Mouse (Mus musculus) fibroblast of lung, adult 2 months (primary cell): ENCODE measurements around the gene Ttc23.

Experiments
- DNase-seq: peaks from one replicate; pipeline ENCODE4 v3.0.0-alpha.2; 2011; ENCODE audit warnings: low read depth

Ttc23 gene

DNA sequence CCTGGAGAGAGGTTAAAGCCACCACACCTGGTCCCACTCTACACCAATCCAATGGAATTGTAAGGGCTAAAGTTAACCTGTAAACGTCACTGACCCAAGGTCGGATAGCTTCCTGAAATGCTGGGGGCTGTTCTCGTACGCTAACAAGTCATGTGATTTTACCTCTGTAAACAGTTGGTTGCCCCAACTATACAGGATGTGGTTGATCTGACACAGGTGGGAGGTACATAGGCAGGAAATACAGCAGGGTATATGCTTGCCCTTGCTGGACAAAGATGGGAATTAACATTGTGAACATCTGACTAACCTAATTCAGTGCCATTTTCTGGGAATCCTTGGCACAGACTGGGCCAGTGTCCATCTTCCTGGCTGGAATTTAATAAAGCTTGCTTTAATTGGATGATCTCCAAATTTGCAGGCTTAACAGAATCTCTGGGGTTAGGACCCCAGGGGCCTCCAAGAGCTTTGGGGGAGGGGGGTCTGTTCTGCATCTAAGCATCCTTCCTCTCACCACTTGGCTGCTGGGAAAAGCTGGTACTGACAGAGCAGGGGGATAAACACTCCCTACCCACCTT is 100.6 kb downstream of the Ttc23 start:
- no peak for DNase-seq

DNA sequence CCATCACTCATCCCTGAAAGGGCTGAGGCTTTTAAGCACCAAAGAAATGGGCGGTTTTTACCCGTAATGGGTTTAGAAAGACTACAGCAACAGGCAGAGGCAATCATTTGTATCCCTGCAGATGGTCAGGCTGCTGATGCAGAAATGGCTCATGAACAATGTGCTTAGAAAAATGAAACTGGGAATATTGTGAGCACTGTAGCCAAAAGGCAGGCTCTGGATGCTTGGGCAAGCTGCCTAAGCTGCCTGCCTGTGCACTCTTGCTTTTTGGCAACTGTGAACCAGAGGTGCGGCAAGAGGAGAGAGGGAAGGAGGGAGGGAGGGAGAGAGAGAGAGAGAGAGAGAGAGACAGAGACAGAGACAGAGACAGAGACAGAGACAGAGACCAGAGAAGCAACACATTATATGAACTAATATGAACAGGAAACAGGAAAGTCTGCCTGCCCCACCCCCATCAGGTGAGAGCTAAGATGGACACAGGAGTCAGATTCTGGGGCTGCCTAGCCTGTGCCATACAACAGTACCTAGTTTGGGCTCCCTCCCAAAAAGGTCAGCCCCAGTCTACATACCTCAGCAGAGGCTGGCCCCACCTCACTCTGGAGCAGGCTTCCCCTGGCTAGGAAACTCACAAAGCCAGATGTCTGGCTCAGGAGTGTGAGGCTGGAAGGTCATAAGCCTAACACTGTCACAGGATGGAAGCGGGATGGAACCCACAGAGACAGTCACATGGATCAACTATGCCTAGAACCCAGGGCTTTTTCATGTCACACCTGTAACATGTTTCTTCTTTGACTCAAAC is 102.4 kb downstream of the Ttc23 start:
- DNase-seq, result no peak

DNA sequence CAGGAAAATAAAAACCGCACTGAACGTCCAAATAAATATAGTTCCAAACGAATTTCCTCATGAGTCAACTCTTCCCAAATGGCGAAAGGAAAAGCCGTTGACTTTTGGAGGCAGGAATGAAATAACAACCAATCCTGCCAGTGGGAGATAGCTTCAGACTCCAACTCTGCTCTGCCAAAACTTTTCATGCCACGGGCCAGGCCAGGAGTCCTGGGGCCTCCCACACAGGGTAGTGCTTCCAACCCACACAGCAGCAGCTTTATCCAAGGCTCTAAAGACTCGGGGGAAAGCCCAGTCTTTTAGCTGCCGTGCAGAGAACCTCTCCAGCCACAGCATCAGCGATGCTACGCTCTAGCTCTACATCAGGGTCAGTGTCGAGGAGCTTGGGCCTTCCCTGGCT is 107.4 kb downstream of the Ttc23 start:
- peak; percentile 34 for DNase-seq

DNA sequence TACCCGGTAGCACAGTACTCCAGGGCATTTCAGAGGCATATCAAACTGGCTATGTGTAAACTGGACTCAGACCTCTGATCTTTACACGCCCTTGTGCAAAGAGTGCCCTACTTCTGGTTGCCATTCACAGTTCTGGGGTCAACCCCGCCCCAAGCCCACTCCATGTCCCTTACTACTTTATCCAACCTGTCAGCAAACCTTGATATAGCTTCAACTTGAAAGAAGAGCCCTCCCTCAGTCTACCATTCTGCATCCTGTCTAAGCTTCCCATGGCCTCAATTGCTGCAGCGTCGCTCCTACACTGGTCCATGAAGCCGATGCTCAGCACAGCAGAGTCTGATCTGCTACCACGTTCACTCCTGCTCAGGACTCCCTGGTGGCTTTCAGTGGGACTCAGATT is 108.2 kb downstream of the Ttc23 start:
- DNase-seq, result no peak

DNA sequence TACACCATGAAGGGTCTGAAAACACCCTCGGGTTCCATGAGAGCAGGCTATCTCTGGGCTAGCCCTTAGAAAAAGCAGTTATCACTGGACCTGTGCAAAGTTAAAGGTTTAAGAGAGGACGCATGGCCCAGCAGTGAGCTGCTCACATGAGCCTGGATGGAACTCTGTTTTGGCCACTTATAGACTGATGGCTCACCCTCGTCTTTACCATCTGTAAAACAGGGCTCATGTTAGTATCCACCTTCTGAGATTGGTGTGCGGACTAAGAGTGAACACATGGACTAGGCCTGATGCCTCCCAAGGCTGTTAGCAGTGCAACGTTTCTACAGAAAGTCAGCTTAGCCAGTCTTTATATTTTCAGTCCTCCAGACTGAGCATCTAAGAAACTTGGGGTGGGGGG is 109.4 kb downstream of the Ttc23 start:
- DNase-seq, result no peak

DNA sequence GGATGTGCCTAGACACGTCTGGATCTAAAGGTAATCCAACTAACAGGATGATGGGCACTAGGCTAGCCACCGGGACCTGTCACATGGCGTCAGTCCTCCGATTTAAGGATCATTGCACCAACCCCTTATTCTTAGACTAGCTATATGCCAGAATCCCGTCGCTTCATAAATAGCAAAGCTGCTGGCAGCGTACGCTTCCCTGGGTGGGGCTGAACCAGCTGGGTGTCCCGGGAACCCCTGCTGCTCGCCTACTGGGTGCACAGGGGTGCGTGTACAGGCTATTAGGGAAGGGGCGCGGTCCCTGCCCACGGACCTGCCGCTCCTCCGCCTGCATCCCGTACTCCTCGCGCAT is 111.3 kb downstream of the Ttc23 start:
- no peak for DNase-seq

DNA sequence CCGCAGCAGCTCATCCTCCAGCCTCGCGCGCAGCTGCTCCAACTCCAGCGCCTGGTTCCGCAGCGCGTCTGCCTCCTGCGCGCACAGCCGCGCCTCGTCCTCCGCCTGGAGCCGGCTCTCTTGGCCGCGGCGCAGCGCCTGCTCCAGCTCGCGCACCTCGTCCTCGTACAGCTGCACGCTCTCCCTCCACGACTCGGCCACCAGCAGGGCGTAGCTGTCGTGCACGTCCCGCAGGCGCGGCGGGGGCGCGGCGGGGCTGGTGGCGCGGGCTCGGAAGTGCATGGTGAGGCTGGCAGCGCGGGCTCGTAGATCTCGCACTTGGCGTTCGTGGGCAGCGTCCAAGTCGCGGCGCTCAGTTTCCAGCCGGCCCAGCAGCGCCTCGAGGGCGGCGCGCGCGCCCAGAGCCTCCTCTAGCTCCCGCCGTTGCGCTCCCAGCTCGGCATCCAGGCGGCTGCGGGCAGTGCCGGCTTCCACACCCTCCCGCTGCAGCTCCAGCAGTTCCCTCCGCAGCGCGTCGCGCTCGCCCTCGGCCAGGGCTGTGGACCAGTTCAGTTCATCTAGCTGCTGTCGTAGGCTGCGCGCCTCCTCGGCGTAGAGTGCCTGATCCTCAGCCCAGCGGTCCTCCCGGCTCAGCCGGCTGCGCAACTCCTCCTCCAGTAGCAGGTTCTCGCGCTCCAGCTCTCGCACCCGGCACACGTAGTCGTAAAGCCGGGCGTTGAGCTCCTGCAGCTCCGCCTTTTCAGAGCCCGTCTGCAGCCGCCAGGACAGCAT is 111.8 kb downstream of the Ttc23 start:
- DNase-seq, result no peak

DNA sequence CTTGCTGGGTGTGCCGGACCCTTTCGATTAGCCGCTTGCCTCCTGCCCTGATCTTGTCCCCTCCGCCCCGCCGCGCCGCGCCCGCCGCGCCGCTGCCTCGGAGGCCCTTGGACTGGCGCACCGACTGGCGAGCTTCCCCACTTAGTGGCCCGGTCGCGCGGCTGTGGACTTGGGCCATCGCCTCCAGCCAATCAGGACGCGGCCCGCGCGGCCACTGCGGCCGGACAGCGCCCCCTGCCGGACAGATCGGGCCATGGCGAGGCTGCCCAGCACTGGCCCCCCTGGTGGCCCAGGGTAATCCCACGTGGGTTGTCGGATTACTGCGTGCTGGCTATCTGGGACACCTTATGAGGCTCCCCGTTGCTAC is 112.4 kb downstream of the Ttc23 start, which contains the start of gene Synm:
Gene Synm, minus strand, starts transcription at position 114 of the 367 bp plus-strand sequence.
- peak; percentile 49 for DNase-seq

DNA sequence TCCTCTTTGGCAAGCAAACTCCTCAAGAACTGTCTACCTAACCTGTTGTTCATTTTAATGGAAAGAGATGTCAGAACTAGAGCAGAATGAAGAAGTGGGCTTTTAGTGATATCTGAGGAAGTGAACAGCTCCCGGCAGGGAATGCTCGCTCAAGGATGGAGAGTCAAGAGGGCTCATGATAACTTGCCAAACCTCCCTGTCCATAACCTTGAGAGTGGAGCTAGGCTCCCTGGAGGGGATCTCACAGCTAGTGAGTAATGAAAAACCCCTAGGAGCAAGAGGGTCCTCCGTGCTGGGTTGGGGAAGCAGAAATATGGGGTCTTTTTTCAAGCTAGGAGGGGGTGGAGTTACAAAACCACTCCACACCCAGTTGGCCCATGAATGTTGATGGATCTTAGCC is 116.4 kb downstream of the Ttc23 start:
- DNase-seq, result no peak

DNA sequence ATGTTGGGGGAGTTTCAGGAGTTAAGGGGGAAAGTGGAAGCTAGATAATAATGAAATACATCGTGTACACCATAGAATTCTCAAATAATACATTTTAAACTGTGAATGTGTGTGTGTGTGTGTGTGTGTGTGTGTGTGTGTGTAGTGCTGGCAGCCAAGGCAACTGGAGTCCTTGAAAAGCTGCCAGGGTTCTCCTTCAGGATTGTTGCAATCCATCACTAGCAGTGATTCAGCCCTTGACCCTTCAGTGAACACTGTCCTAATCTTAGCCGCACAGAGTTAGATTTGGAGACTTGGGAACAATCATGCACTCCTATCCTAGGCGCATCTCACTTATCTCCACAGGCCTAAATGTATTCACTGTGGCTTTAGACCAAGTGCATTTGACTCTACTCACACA is 120.9 kb downstream of the Ttc23 start:
- no peak for DNase-seq

DNA sequence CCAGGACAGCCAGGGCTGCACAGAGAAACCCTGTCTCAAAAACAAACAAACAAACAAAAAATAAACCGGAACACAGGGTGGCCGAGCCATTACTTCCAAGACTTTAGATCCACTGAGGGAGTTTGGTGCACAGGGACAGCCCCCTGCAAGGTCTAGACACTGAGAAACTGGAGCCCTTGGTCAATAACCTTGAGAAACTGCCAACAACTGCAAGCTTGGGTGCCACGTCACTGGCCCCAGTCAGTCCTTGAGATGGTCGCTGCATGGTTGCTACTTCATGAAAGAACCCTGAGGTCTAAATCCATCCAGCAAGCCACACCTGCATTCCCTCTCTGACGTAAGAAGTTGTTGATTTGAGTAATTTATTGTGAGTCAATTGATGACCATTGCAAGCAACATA is 122.3 kb downstream of the Ttc23 start:
- DNase-seq, result no peak

DNA sequence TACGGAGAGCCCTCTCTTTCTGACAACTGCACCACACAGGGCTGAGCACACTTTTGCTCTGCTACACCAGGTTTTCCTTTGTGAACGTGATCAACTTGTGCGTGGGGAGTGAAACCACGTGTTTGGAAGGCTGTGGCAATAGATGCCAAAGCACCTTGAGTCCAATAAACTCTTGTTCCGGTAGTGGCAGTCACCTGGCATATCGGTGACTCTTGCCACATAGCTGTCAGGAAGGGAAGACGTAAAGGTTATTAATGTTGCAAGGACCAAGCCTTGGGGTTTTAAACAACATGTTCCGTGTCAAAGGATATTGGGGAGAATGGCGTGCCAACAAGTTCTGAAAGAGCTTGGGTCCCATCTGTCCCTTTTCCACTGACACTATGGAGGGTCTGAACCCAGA is 125.0 kb downstream of the Ttc23 start:
- no peak for DNase-seq

DNA sequence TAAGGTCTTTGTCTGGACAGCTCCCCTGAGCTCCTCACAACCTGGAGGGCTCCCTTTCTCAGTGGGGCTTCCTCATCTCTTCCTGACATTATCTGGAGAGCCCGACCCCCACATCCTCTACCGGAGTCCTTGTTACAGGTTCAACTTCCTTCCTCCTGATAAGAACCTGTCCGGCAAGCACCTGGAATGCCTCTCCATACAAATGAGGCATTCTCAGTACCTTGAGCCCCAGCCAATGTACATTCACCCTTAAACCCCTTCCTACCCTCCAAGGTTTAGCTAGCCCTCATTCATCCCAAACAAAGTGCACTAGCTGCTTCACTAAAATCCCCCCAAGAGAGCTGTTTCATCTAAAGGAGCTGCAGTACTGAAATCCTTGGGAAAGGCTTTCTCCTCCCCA is 128.4 kb downstream of the Ttc23 start:
- no peak for DNase-seq

DNA sequence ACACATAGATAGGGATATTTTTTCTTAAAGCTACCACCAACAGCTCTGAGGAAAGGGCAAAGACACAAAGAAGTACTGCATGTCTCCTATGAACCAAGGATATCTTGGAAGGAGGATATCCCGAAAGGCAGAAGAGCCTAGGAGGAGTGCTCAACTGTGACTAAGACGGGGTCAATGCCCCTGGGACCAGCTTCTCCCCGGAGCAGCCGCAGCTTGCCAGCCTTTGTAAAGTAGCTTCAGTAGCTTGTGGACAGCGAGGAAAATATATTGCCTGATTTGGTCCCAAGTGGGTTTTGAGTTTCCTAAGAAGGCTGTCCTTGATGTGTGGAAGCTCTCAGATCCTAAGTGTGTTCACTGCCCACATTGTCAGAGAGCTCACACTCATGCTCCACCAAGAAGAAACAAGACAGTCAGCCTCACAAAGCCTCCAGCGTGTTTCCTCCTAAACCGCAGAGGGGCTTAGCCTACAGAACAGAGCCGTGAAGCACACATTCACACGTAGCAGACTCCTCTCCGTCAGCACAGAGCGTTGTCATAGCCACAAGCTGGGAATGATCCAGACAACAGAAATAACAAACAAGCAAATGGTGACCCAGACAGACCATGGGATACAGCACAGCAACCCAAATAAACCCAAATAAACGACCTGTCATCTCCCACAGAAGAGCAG is 129.6 kb downstream of the Ttc23 start:
- DNase-seq, result no peak

DNA sequence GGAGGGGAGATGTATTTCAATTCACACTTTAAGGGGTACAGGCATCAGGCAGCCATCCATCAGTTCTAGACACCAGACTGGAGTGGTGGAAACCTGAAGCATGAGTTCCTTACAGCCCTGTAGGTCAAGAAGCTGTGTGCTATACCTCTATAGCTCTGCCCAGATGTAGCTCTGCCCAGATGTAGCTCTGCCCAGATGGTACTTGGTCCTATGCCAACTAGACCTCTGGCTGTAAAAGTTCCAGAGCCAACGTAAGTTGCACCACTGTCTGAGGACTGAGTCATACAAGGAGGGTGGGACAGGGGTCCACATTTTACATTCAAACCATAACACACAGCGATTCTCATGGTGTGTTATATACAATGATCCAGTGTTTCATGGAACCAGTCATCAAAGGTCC is 140.7 kb downstream of the Ttc23 start:
- no peak for DNase-seq

DNA sequence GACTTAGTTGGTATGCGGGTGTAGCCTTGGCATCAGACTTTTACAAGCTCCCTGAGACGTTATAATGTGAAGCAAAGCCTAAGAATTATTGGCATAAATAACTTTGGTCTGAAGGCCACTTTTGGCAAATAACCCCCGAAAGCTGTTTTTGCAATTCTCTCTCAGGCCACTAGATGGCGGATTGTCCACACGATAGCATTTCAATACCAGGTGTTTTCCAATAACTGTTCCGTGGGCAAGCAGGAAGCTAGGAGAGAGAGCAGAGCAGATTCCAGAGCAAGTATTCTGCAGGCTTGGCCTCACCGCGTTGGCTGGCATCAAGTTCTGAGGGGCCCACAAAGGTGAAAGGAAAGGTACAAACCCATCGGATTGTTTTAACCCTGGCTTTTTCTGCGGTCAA is 141.5 kb downstream of the Ttc23 start:
- peak; percentile 86 for DNase-seq

DNA sequence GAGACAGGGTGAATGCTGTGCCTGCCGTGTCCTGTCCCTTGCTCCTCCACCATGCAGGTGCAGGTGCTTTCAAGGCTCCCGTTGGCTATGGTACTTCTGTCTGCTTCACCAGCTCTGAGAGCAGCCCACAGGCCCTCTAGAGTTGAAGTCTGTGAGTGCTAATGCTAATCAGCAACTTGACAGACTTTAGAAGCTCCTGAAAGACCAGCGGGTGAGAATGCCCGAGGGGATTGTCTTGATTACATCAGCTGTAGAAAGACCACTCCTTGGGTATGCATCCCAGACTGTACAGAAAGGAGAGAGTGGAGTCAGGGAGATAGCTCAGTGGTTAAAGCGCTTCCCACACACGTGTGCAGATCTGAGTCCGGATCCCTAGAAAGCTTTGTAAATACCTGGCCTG is 144.0 kb downstream of the Ttc23 start:
- no peak for DNase-seq

DNA sequence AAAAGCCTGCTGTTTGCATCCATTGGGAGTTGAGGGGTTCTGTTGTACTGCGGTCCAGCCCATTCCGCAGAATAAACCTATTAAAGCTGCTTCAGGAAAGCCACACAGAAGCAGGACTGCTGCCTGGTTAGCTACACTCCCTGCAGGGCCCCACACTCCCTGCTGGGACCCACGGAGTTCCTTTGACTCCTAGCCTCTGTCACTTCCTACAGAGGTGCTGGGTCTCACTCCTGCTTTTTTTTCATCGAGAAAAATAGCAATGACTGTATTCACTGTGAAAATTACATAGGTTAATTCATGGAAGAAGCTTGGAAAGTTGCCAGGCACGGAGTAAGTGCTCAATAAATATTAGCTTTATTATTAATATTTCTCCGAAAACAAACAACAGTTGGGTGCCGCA is 146.2 kb downstream of the Ttc23 start:
- no peak for DNase-seq

DNA sequence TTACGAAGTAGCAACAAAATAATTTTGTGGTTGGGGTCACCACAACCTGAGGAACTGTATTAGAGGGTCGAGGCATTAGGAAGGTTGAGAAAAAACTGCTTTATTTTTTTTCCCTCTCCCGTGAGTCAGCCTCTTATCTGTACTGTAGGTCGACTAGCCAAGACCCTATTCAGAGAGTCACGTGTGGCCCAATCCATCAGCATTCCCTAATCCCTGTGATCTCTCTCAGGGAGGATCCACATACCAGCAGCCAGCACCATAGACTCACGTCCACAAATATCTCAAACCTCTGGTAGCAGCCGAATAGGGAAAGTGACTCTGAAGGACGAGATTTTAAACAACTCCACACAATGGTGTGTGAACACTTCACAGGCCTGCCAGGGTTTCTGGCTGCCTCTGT is 149.9 kb downstream of the Ttc23 start:
- peak; percentile 17 for DNase-seq

DNA sequence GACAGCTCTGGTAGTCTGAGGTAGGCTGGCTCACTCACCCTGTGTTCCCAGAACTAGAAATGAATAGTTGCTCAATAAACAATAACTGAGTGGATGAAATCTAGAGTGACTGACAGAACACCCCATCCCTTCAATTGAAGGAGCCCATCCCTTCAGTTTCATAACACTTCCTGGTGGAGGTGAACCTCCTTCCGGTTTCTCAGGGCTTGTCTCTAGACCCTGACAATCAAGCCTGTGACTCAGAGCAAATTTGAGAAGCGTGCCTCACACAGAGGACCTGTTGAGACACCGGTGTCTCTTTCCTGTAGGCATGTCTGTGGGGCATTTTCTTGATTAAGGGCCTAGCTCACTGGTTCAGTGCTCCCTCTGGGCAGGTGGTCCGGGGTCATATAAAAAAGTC is 151.3 kb downstream of the Ttc23 start:
- no peak for DNase-seq

DNA sequence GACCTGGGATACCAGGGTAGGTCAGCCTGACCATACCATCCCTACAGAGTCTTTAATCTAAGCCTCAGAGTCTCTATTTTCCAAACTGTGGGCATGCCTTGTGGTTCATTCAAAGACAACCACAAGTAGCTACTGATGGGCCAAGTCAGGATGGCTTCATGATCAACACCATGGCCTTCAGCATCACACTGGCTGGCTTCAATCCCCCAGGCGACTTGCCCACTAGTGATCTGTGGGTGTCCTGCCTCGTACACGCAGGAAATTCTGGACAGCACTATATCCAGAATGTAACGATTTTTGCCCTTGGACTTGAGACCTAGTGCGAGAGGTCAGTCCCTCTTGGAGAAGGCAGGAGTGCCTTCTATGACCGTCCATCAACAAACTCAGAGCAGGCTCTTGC is 153.3 kb downstream of the Ttc23 start:
- DNase-seq, result no peak

DNA sequence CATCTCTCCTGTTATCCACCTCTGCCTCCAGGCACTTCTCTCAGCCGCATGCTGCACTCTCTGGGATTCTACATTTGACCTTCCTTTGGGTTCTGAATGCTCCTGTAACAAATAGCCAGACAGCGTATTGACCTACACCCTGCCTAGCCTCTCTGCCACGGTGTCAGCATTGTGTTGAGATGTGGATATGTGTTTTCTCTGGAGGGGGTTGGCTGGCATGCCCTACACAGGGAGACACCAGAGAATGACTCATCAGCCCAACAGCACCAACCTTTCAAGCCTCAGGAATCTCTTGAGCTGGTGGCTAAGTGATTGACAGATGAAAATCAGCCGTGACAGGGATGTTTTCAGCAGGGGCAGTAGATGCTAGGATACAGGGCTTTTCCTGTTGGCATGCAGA is 153.8 kb downstream of the Ttc23 start:
- DNase-seq, result no peak
